Mouse (Mus musculus) brain, embryonic 14.5 days (tissue): ENCODE data around the gene Usp37. TPM values are rescaled to one million over a fixed set of nuclear protein-coding genes. Genes with fewer than 3 reads are reported as not detected.
A peak's percentile ranks its signal among the peaks of the same experiment; 100 is the strongest.
"Not testable (repeated sequence)": the region's sequence is repeated elsewhere in the genome, so short reads cannot be mapped to it uniquely, and the experiment has no call there.

Experiments
- DNase-seq: peaks from one replicate; pipeline ENCODE4 v3.0.0-alpha.2; 2011; ENCODE audit warnings: low read depth
- CTCF ChIP-seq: fragments of 200-500 bp; IDR thresholded peaks from 2 replicates; pipeline ENCODE4 v1.5.1; 2012; ENCODE audit warnings: inconsistent platforms, mild to moderate bottlenecking, moderate library complexity, borderline replicate concordance; ENCODE audit not compliant: insufficient read depth, insufficient read length; ENCODE audit errors: extremely low read depth
- POLR2A ChIP-seq: fragments of 200-500 bp; IDR thresholded peaks from 2 replicates; pipeline ENCODE4 v1.6.1; 2012; ENCODE audit warnings: mild to moderate bottlenecking, inconsistent platforms, borderline replicate concordance; ENCODE audit not compliant: poor library complexity, insufficient read depth, insufficient read length, severe bottlenecking; ENCODE audit errors: extremely low read depth
- polyA plus RNA-seq: library from polyadenylated mRNA; depleted of rRNA; stranded (reverse); fragments of >200 nt; gene quantifications from 2 replicates; pipeline ENCODE4 v1.2.3, GENCODE M21; 2012

The Usp37 gene
- polyA plus RNA-seq, 1 experiment: 15.5 TPM

- no peak for DNase-seq
- TF ChIP-seq CTCF: no peak
These were observed 24.2 kb downstream of the Usp37 start for GRCm38 (mm10) chr1:74519875-74520274.

GRCm38 (mm10) chr1:74512999-74513398, 31.1 kb downstream of the Usp37 start:
- not testable (repeated sequence) for DNase-seq

GRCm38 (mm10) chr1:74511306-74511705, 32.8 kb downstream of the Usp37 start:
- TF ChIP-seq POLR2A: no peak

GRCm38 (mm10) chr1:74507780-74508179, 36.3 kb downstream of the Usp37 start:
- no peak for DNase-seq
- TF ChIP-seq POLR2A: no peak
- TF ChIP-seq CTCF: no peak

More at GRCm38 (mm10) chr1:74511306-74511705, 32.8 kb downstream of the Usp37 start:
- no peak for DNase-seq

- TF ChIP-seq POLR2A (peak; percentile 41; the same call in 1 of the 2 replicates), CTCF (no peak)
- peak; percentile 78 for DNase-seq
These were observed 37.6 kb downstream of the Usp37 start for GRCm38 (mm10) chr1:74506471-74506881.

GRCm38 (mm10) chr1:74505721-74506464, 38.2 kb downstream of the Usp37 start, which contains the start of gene Cnot9:
Gene Cnot9 (plus strand): TSS chr1:74506058.
- TF ChIP-seq POLR2A (peak; percentile 51; the same call in 1 of the 2 replicates), CTCF (no peak)
- DNase-seq: peak; percentile 100

GRCm38 (mm10) chr1:74505393-74505720, 38.7 kb downstream of the Usp37 start:
- TF ChIP-seq CTCF (no peak), POLR2A (no peak)
- DNase-seq: no peak

- TF ChIP-seq CTCF (no peak), POLR2A (no peak)
These were observed 43.0 kb downstream of the Usp37 start for GRCm38 (mm10) chr1:74501106-74501505.

GRCm38 (mm10) chr1:74485792-74486191, 58.3 kb downstream of the Usp37 start:
- no peak for TF ChIP-seq POLR2A
- no peak for TF ChIP-seq CTCF
- no peak for DNase-seq

More at GRCm38 (mm10) chr1:74501106-74501505, 43.0 kb downstream of the Usp37 start:
- no peak for DNase-seq

GRCm38 (mm10) chr1:74460273-74460672, 83.8 kb downstream of the Usp37 start:
- peak; percentile 58 for DNase-seq
- TF ChIP-seq CTCF (peak; percentile 40; the same call in 1 of the 2 replicates), POLR2A (no peak)

GRCm38 (mm10) chr1:74452611-74453045, 91.5 kb downstream of the Usp37 start:
- DNase-seq: peak; percentile 75
- no peak for TF ChIP-seq CTCF
- no peak for TF ChIP-seq POLR2A

GRCm38 (mm10) chr1:74444538-74444937, 99.5 kb downstream of the Usp37 start:
- TF ChIP-seq POLR2A: no peak
- TF ChIP-seq CTCF: no peak
- no peak for DNase-seq
